Mouse (Mus musculus) spleen, adult 2 months (tissue): ENCODE results near the gene Ahdc1. TPM values are rescaled to one million over a fixed set of nuclear protein-coding genes. Genes with fewer than 3 reads are reported as not detected.

Experiments used
- DNase-seq, 2 experiments: peaks; one replicate each; pipeline versions ENCODE4 v3.0.0 to v3.0.0-alpha.2; 2012 to 2021; ENCODE audit warnings: low spot score in 2 of 2, low read depth in 1 of 2
- H3K27ac ChIP-seq: fragments of 200-500 bp; 2 replicates; pipeline ENCODE4 v1.5.1; 2012; ENCODE audit warnings: low read length, inconsistent platforms; ENCODE audit not compliant: insufficient read depth
- H3K27me3 ChIP-seq: fragments of 200-500 bp; 2 replicates; pipeline ENCODE4 v1.6.1; 2012; ENCODE audit warnings: mild to moderate bottlenecking, moderate library complexity, low read length, inconsistent platforms; ENCODE audit not compliant: control insufficient read depth, insufficient read depth
- H3K36me3 ChIP-seq: fragments of 200-500 bp; 2 replicates; pipeline ENCODE4 v1.6.1; 2012; ENCODE audit warnings: mild to moderate bottlenecking, low read length, inconsistent platforms; ENCODE audit not compliant: control insufficient read depth, insufficient read depth
- H3K4me1 ChIP-seq: fragments of 200-500 bp; 2 replicates; pipeline ENCODE4 v1.6.1; 2011; ENCODE audit warnings: inconsistent platforms; ENCODE audit not compliant: control insufficient read depth, insufficient read depth, insufficient read length
- H3K4me3 ChIP-seq: fragments of 200-500 bp; 2 replicates; pipeline ENCODE4 v1.5.1; 2011; ENCODE audit warnings: mild to moderate bottlenecking, inconsistent platforms; ENCODE audit not compliant: insufficient read depth, insufficient read length; ENCODE audit errors: extremely low read depth
- CTCF ChIP-seq: fragments of 200-500 bp; IDR thresholded peaks from 2 replicates; pipeline ENCODE4 v1.5.1; 2011; ENCODE audit warnings: mild to moderate bottlenecking, inconsistent platforms; ENCODE audit not compliant: insufficient read depth, insufficient read length, insufficient replicate concordance; ENCODE audit errors: extremely low read depth
- POLR2A ChIP-seq: fragments of 200-500 bp; IDR thresholded peaks from 2 replicates; pipeline ENCODE4 v1.6.1; 2011; ENCODE audit warnings: low read depth, low read length, inconsistent platforms
- WGBS: fragments of 180-500 bp; shearing (Covaris S2); methylation state at CpG from one replicate; pipeline ENCODE4 v1.1.7; 2018; 5-methylcytosine and 5-hydroxymethylcytosine counted together
- polyA plus RNA-seq: library from polyadenylated mRNA; depleted of rRNA; stranded (reverse); fragments of >200 nt; gene quantifications from 2 replicates; pipeline ENCODE4 v1.2.3, GENCODE M21; 2012

Ahdc1 gene
- polyA plus RNA-seq, 1 experiment = 24.3 TPM

- peaks cover 36% of the 10 kb centered on the region for H3K4me1 ChIP-seq
- H3K27me3 ChIP-seq = no peaks in the 10 kb centered on the region
- TF ChIP-seq POLR2A = no peak
- no peak for TF ChIP-seq CTCF
- WGBS = 2% methylated on average over 53 of the region's 53 CpGs
- no peaks in the 10 kb centered on the region for H3K36me3 ChIP-seq
- peak overlapping the region; percentile 42; the same call in 1 of the 2 replicates for H3K4me3 ChIP-seq
- DNase-seq = peak in 1 of 2 experiments; percentile 34
- H3K27ac ChIP-seq = peak overlapping the region; percentile 40; the same call in 1 of the 2 replicates
These were observed 74.1 kb downstream of the Ahdc1 start for GRCm38 (mm10) chr4:133085011-133085782.

DNA sequence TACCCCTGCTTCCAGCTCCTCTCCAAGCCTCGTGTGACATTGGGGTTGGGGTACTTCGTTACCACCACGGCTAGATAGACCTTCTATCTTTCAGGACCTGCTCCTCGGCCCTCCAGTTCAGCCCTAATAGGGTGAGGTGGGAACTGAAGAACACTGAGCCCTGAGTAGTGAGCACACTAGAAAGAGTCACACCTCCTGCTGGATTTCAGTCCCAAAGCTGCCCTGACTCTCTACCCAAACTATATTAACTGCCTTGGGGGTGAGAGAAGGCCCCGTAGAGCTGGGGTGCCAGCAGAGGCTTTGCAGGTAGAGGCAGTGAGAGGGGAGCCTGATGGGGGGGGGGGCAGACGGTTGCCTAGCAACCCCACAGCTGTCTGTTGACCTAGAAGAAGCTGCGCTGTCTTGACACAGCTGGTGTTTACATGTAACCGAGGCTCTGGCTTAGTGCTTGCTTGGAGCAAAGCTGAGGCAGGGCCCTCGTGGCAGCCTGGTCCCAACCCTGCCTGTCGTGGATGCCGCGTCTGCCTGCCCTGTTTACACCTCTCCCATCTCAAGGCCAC, 74.8 kb downstream of the Ahdc1 start:
- 37% methylated on average over 12 of the region's 12 CpGs for WGBS

DNA sequence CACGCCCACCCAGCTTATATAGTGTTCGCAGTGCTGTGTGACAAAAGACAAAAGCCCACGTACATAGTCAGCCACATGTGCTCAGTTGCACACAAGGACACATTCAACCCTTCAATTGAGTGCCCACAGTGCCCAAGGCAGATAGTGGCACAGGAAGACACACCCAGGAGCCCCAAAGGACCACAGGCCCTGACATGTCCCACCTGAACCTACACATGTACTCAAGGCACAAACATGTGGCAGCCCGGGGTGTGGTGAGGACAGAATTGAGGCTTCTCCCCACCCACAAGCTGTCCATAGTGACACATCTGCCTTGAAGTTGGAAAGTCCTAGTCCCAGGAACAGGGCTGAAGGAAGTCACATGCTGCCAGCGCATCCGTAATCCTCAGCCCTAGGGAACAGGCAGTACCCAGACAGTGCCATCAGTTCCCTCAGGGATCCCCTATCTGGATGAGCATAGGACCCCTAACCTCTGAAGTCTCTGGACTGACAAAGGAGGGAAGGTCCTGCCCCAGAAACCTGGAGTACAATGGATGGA, 76.2 kb downstream of the Ahdc1 start:
- Histone ChIP-seq H3K27me3 (no peaks in the 10 kb centered on the region), H3K36me3 (no peaks in the 10 kb centered on the region), H3K4me3 (no peak overlapping the region), H3K4me1 (peaks cover 55% of the 10 kb centered on the region), H3K27ac (peak overlapping the region; percentile 18; the same call in 1 of the 2 replicates)
- WGBS = 74% methylated on average over 6 of the region's 6 CpGs
- DNase-seq = no peak
- TF ChIP-seq CTCF = no peak
- no peak for TF ChIP-seq POLR2A

More for the DNA sequence above, 74.8 kb downstream of the Ahdc1 start:
- TF ChIP-seq POLR2A = no peak
- TF ChIP-seq CTCF = no peak
- no peaks in the 10 kb centered on the region for H3K36me3 ChIP-seq
- H3K4me1 ChIP-seq = peaks cover 41% of the 10 kb centered on the region
- no peaks in the 10 kb centered on the region for H3K27me3 ChIP-seq
- H3K4me3 ChIP-seq = no peak overlapping the region
- DNase-seq = peak in 1 of 2 experiments; percentile 33
- H3K27ac ChIP-seq = no peak overlapping the region

DNA sequence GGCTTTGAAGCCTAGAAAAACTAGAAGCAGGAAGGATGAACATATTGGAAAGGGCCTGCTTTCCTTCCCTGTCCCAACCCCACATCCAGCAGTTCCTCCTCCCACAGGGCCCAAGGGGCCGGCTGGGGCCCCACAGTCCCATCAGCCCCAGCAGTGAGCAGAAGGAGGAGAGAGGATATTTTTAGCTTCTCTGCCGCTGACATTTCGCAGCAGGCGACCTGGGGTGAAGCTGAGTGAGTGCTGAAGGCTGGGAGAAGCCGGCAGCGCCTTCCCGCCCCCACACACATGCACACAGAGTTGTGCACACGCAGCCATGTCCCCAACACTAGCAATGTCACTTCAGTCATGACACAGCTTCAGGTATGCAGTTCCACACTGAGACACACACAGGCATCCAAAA, 76.8 kb downstream of the Ahdc1 start:
- Histone ChIP-seq H3K4me1 (peaks cover 60% of the 10 kb centered on the region), H3K4me3 (no peak overlapping the region), H3K27me3 (no peaks in the 10 kb centered on the region), H3K36me3 (no peaks in the 10 kb centered on the region), H3K27ac (no peak overlapping the region; the same call in 1 of the 2 replicates)
- DNase-seq = no peak
- no peak for TF ChIP-seq POLR2A
- no peak for TF ChIP-seq CTCF
- WGBS = 13% methylated on average over 8 of the region's 8 CpGs

- DNase-seq = no peak
- Histone ChIP-seq H3K36me3 (no peaks in the 10 kb centered on the region), H3K4me1 (peaks cover 73% of the 10 kb centered on the region), H3K4me3 (no peak overlapping the region), H3K27ac (no peak overlapping the region; the same call in 1 of the 2 replicates), H3K27me3 (no peaks in the 10 kb centered on the region)
- TF ChIP-seq CTCF = no peak
- TF ChIP-seq POLR2A = no peak
- 88% methylated on average over 9 of the region's 9 CpGs for WGBS
These were observed 78.3 kb downstream of the Ahdc1 start for GRCm38 (mm10) chr4:133089319-133089718.

DNA sequence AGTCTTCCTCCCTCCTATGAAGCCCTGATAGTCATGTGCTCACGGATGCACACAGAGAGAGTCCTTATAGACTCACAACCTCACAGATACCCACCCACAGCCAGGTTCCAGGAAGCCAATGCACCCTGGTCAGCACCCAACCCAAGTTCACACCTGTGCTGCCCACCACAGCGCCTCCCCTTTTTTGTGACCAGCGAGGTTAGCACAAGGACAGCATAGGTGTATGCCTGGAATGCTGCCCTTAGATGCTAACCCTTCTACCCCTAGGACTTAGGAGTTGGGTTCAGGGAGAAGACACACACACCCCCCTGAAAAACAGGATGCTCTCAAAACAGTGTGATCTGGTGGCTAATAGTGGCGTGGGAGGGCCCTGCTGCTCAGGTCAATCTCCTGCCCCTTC, 78.7 kb downstream of the Ahdc1 start:
- no peak for DNase-seq
- H3K36me3 ChIP-seq = no peaks in the 10 kb centered on the region
- TF ChIP-seq POLR2A = no peak
- no peak for TF ChIP-seq CTCF
- H3K4me1 ChIP-seq = peaks cover 72% of the 10 kb centered on the region
- no peak overlapping the region; the same call in 1 of the 2 replicates for H3K27ac ChIP-seq
- 80% methylated on average over 4 of the region's 4 CpGs for WGBS
- H3K27me3 ChIP-seq = no peaks in the 10 kb centered on the region
- no peak overlapping the region for H3K4me3 ChIP-seq

DNA sequence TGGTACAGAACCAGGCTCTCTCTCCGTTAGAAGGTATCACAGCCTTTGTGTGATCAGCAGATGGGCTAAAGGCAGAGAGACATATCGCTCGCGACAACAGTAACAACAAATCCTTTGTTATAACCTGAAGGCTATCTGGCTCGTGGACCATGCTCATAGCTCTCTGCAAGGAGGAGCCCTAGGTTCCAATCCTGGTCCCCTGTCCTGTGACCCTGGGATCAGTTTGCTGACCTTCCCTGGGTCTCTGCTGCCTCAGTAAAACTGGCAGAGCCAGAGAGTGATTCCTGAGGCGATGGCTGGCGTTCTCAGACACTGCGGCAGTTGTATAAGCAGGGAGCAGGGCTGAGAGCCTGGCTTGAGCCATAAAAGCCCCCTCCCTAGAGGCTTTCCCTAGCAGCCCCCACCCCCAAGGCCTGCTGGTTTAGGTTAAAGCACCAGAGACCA, 79.2 kb downstream of the Ahdc1 start:
- no peak for DNase-seq
- WGBS = 87% methylated on average over 8 of the region's 8 CpGs
- Histone ChIP-seq H3K27me3 (no peaks in the 10 kb centered on the region), H3K4me1 (peaks cover 72% of the 10 kb centered on the region), H3K4me3 (no peak overlapping the region), H3K27ac (no peak overlapping the region), H3K36me3 (no peaks in the 10 kb centered on the region)
- no peak for TF ChIP-seq POLR2A
- TF ChIP-seq CTCF = no peak
